Mouse (Mus musculus) layer of hippocampus, adult 18-20 months (tissue): ENCODE data around the gene Cd28. TPM values are rescaled to one million over a fixed set of nuclear protein-coding genes. Genes with fewer than 3 reads are reported as not detected.

ENCODE experiments used
- DNase-seq, 2 experiments: peaks; one replicate each; pipeline ENCODE4 v3.0.0; 2022; ENCODE audit warnings: low spot score in 2 of 2
- total RNA-seq, 2 experiments: library from RNA; stranded (reverse); gene quantifications; 2 replicates each; pipeline ENCODE4 v1.2.3; 2021

Gene Cd28
- total RNA-seq, 2 experiments from 2014 or later, result 0.12 TPM; not detected in 1

GRCm38 (mm10) chr1:60750201-60750765 is 33.7 kb downstream of the Cd28 start:
- no peak for DNase-seq

- no peak for DNase-seq
These were observed 34.4 kb downstream of the Cd28 start for GRCm38 (mm10) chr1:60751011-60751410.

GRCm38 (mm10) chr1:60752986-60753385 is 36.4 kb downstream of the Cd28 start:
- DNase-seq, result no peak

- no peak for DNase-seq
These were observed 37.4 kb downstream of the Cd28 start for GRCm38 (mm10) chr1:60753981-60754380.

- no peak for DNase-seq
These were observed 39.0 kb downstream of the Cd28 start for GRCm38 (mm10) chr1:60755391-60756243.

GRCm38 (mm10) chr1:60757631-60758030 is 41.0 kb downstream of the Cd28 start:
- DNase-seq, result no peak

GRCm38 (mm10) chr1:60758226-60758625 is 41.6 kb downstream of the Cd28 start:
- no peak for DNase-seq

- DNase-seq, result no peak
These were observed 43.1 kb downstream of the Cd28 start for GRCm38 (mm10) chr1:60759563-60760335.

- DNase-seq, result no peak
These were observed 43.9 kb downstream of the Cd28 start for GRCm38 (mm10) chr1:60760475-60760874.

GRCm38 (mm10) chr1:60761528-60762171 is 45.0 kb downstream of the Cd28 start:
- DNase-seq, result no peak

- no peak for DNase-seq
These were observed 45.9 kb downstream of the Cd28 start for GRCm38 (mm10) chr1:60762451-60762850.

- no peak for DNase-seq
These were observed 46.3 kb downstream of the Cd28 start for GRCm38 (mm10) chr1:60762916-60763315.

GRCm38 (mm10) chr1:60771771-60772170 is 55.2 kb downstream of the Cd28 start:
- no peak for DNase-seq

- DNase-seq, result no peak
These were observed 56.6 kb downstream of the Cd28 start for GRCm38 (mm10) chr1:60773231-60773630.

GRCm38 (mm10) chr1:60776166-60776565 is 59.6 kb downstream of the Cd28 start:
- no peak for DNase-seq

- DNase-seq, result no peak
These were observed 60.3 kb downstream of the Cd28 start for GRCm38 (mm10) chr1:60776906-60777305.

GRCm38 (mm10) chr1:60778465-60779115 is 62.0 kb downstream of the Cd28 start:
- no peak for DNase-seq

GRCm38 (mm10) chr1:60779176-60779575 is 62.6 kb downstream of the Cd28 start:
- DNase-seq, result no peak

GRCm38 (mm10) chr1:60781666-60782065 is 65.1 kb downstream of the Cd28 start:
- no peak for DNase-seq

GRCm38 (mm10) chr1:60793717-60794116 is 77.1 kb downstream of the Cd28 start:
- DNase-seq, result no peak

- DNase-seq, result no peak
These were observed 79.1 kb downstream of the Cd28 start for GRCm38 (mm10) chr1:60795677-60796205.
